ENCODE assay signal across 13 mouse cellular contexts in genomic region chr13:84950873-84951272, GRCm38 (mm10).
DNase-seq lines count a peak whose midpoint lies in the region; ATAC-seq and TF ChIP-seq lines count a peak whose summit lies in the region.
"Had no signal": no experiment of that assay in that cellular context is flagged by ENCODE, and none has a peak within 500 bp of the region (broad histone marks: within the 10 kb centered on the region; RNA-seq: fewer than 3 reads in every experiment).

No protein-coding gene starts in this region.

- no peak for ATAC-seq in CD4-positive, CD25-positive, alpha-beta regulatory T cell, adult 4 months
- no peak for ATAC-seq in liver, embryonic 14.5 days (ENCODE audit: insufficient read depth)
- no peak for ATAC-seq in liver, embryonic 12.5 days

- WGBS in liver, embryonic 14.5 days (ENCODE audit: insufficient replicate concordance): 17% methylated on average over 1 of the region's 1 CpGs
- WGBS in liver, embryonic 12.5 days (ENCODE audit: insufficient replicate concordance): 23% methylated on average over 1 of the region's 1 CpGs
- WGBS in large intestine, adult 2 months: 55% methylated on average over 1 of the region's 1 CpGs

- H3K9me3 ChIP-seq in liver, embryonic 14.5 days (ENCODE audit: control insufficient read depth, low read length): no peaks in the 10 kb centered on the region
- no peaks in the 10 kb centered on the region for H3K9me3 ChIP-seq in liver, embryonic 12.5 days (replicated peaks)
- H3K9me3 ChIP-seq: embryonic facial prominence, embryonic 15.5 days; stomach, embryonic 15.5 days had no signal

- DNase-seq in CD4-positive, CD25-positive, alpha-beta regulatory T cell, adult 2 months (ENCODE audit: low read depth, low spot score): peak; percentile 33
- DNase-seq in liver, embryonic 14.5 days (ENCODE audit: low read depth in 3 of 3, low spot score in 3 of 3): no peak
- DNase-seq in brain, adult 2 months (ENCODE audit: low read depth, low spot score): peak; percentile 48
- peak; percentile 3 for DNase-seq in large intestine, adult 2 months (ENCODE audit: low read depth, low spot score)
- no peak for DNase-seq in ovary, postnatal 36 days (ENCODE audit: low spot score)
- no peak for DNase-seq in cerebellum, postnatal 4 days (ENCODE audit: low spot score in 2 of 2)
- DNase-seq: adrenal gland, postnatal 14 days; lung, postnatal 14 days had no signal

- H3K27me3 ChIP-seq in liver, embryonic 14.5 days (ENCODE audit: control insufficient read depth, insufficient read depth, low read length): no peaks in the 10 kb centered on the region
- no peaks in the 10 kb centered on the region for H3K27me3 ChIP-seq in liver, embryonic 12.5 days (replicated peaks)
- H3K27me3 ChIP-seq: embryonic facial prominence, embryonic 15.5 days; stomach, embryonic 15.5 days had no signal

- no peak overlapping the region for H3K27ac ChIP-seq in liver, embryonic 14.5 days
- H3K27ac ChIP-seq in liver, embryonic 12.5 days: no peak overlapping the region
- H3K27ac ChIP-seq: embryonic facial prominence, embryonic 15.5 days; hindbrain, embryonic 14.5 days; stomach, embryonic 15.5 days had no signal

- H3K9ac ChIP-seq in liver, embryonic 14.5 days (replicated peaks): no peak overlapping the region
- H3K9ac ChIP-seq in liver, embryonic 12.5 days: no peak overlapping the region
- H3K9ac ChIP-seq: embryonic facial prominence, embryonic 15.5 days; hindbrain, embryonic 14.5 days; stomach, embryonic 15.5 days had no signal

- TF ChIP-seq EP300 in liver, embryonic 14.5 days (IDR thresholded peaks at IDR 0.05; ENCODE audit: low read depth): no peak

- peak; percentile 10; the same call in 1 of the 2 replicates for TF ChIP-seq CTCF in liver, embryonic 14.5 days (IDR thresholded peaks at IDR 0.05; ENCODE audit: low read depth)

- no peaks in the 10 kb centered on the region for H3K36me3 ChIP-seq in liver, embryonic 14.5 days (replicated peaks; ENCODE audit: control insufficient read depth, insufficient read depth, low read depth)
- no peaks in the 10 kb centered on the region for H3K36me3 ChIP-seq in liver, embryonic 12.5 days
- H3K36me3 ChIP-seq: embryonic facial prominence, embryonic 15.5 days; stomach, embryonic 15.5 days had no signal

- H3K4me2 ChIP-seq in liver, embryonic 14.5 days (ENCODE audit: low read depth): no peak overlapping the region
- no peak overlapping the region for H3K4me2 ChIP-seq in liver, embryonic 12.5 days
- H3K4me2 ChIP-seq: embryonic facial prominence, embryonic 15.5 days; hindbrain, embryonic 14.5 days; stomach, embryonic 15.5 days had no signal

- no peaks in the 10 kb centered on the region for H3K4me1 ChIP-seq in liver, embryonic 14.5 days (replicated peaks; ENCODE audit: control insufficient read depth in 2 of 2, insufficient read depth in 2 of 2, low read length in 1 of 2)
- H3K4me1 ChIP-seq in liver, embryonic 12.5 days: no peaks in the 10 kb centered on the region
- H3K4me1 ChIP-seq: embryonic facial prominence, embryonic 15.5 days; stomach, embryonic 15.5 days had no signal

- H3K4me3 ChIP-seq in liver, embryonic 14.5 days (ENCODE audit: insufficient read depth in 1 of 2, low read depth in 2 of 2, low read length in 2 of 2): no peak overlapping the region
- no peak overlapping the region for H3K4me3 ChIP-seq in liver, embryonic 12.5 days
- H3K4me3 ChIP-seq: embryonic facial prominence, embryonic 15.5 days; stomach, embryonic 15.5 days had no signal

Comparison
In these comparisons a context has a peak if more than half of its experiments do, and no peak if none do; other contexts are left out.
1. DNase-seq: peak in CD4-positive, CD25-positive, alpha-beta regulatory T cell, adult 2 months (single experiment), brain, adult 2 months (single experiment) and large intestine, adult 2 months (single experiment); none in liver, embryonic 14.5 days (0 of 3), ovary, postnatal 36 days (single experiment) and cerebellum, postnatal 4 days (0 of 2).